Mouse (Mus musculus): ENCODE data around the gene Numbl. TPM values are rescaled to one million over a fixed set of nuclear protein-coding genes. Genes with fewer than 3 reads are reported as not detected.

Numbl gene
- 21.1 and 22.5 TPM in 2 replicates for polyA plus RNA-seq (2015; fragmentation: Nextera tagmentation; extraction: Ambion mirVana)

DNA sequence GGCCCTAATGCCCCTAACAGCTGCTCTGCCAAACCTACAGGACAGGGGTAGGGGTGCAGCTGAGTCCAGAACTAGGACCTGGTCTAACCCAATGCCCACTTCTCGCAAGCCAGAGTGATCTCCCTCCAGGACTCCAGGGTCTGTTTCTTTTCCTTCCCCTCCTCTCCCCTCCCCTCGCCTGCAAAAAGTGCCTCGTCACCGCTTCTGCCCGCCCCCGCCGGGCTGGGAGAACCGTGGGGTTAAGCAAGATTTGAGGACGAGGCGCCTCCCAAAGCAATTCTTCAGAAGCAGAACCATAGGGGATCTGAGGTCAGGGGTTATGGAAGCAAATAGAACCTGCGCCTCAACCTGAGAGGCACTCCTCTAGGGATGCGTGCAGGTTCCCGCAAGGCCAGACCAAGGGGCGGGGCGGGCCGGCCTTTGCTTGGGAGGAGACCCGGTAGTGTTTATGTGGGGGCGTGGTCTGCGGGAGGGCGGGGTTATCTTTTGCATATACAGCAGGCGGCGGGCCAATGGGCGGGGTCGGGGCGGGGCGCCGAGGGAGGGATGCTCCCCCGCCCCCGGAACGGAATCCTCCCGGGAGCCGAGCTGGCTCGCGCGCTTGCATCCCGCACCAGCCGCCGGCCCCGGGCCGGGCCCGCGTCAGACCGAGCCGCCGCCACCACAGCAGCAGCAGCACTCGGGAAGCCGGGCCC lies at the start of gene Numbl:
Numbl (plus strand) TSS at position 229 of the 695 bp plus-strand sequence.

DNA sequence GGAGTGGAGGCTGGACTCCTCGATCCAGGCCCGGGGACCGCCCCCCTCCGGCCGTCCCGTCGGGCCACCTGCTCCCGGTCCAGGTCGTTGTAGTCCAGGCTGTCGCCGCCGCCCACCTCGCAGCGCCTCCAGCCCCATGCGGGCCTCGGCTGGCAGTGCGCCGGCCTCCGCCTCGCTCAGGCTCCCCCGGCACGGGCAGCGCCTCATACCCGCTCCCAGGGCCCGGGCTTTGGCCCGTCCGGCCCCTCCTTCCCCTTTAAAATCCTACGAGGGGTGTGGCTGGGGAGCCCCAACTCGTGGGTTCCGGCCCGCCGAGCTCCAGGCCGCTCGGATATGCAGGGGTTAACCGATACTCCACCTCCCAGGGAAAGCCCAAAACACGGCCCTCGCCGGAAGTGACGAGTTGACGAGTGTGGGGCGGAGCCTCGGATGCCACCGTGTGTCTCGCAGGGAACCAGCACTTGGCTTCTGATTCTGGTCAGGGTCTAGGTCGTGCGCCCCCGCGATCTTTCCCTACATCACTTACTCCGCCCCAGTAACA lies 29.9 kb upstream of the Numbl start, which contains the start of gene Itpkc:
Itpkc (minus strand) TSS at position 381 of the 541 bp plus-strand sequence.

DNA sequence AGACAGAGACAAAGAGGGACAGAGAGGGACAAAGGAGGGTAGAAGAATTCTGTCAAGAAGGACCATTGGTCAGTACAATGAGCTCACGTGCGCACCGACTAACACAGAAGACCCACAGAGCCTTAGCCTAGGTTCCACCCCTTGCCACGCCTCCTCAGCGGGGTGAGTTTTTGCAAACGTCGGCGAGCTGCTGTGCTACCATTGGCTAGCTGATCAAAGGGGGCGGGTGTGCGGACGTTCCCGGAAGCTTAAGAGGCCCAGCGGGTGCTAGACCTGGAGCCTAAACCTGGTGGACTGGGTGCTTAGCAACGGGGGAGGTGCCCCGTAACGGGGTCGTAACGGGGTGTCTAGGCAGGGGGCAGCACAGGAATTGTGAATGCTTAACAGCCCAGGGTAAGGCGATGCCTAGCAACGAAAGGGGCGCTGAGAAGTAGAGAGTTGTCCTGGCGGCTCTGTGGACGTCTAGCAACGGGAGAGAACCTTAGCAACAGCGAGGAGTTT lies 25.4 kb upstream of the Numbl start, which contains the start of gene Coq8b:
Coq8b (plus strand) TSS at position 243 of the 501 bp plus-strand sequence.

Other genes starting within 250 kb of the Numbl start
- not detected in 2 replicates for gene Cyp2a12, start 229.4 kb upstream of the Numbl start, polyA plus RNA-seq (2015; fragmentation: Nextera tagmentation; extraction: Ambion mirVana)
- 1.2 TPM in 2 replicates for gene Cyp2f2, start 138.5 kb upstream of the Numbl start, polyA plus RNA-seq (2015; fragmentation: Nextera tagmentation; extraction: Ambion mirVana)
- not detected in 2 replicates for gene Cyp2t4, start 104.7 kb upstream of the Numbl start, polyA plus RNA-seq (2015; fragmentation: Nextera tagmentation; extraction: Ambion mirVana)
- 51.9 and 54.2 TPM in 2 replicates for gene Egln2, start 91.6 kb upstream of the Numbl start, polyA plus RNA-seq (2015; fragmentation: Nextera tagmentation; extraction: Ambion mirVana)
- 78.5 and 84.2 TPM in 2 replicates for gene Rab4b, start 79.5 kb upstream of the Numbl start, polyA plus RNA-seq (2015; fragmentation: Nextera tagmentation; extraction: Ambion mirVana)
- not detected in 2 replicates for gene Gm21983, start 77.3 kb upstream of the Numbl start, polyA plus RNA-seq (2015; fragmentation: Nextera tagmentation; extraction: Ambion mirVana)
- gene Mia, start 77.3 kb upstream of the Numbl start, polyA plus RNA-seq (2015; fragmentation: Nextera tagmentation; extraction: Ambion mirVana): 0.49 and 0.75 TPM in 2 replicates
- gene BC024978, start 62.7 kb upstream of the Numbl start, polyA plus RNA-seq (2015; fragmentation: Nextera tagmentation; extraction: Ambion mirVana): 2.2 and 2.4 TPM in 2 replicates
- gene Snrpa, start 62.2 kb upstream of the Numbl start, polyA plus RNA-seq (2015; fragmentation: Nextera tagmentation; extraction: Ambion mirVana): 88.1 and 89.0 TPM in 2 replicates
- 3.4 and 3.6 TPM in 2 replicates for gene Itpkc, start 29.8 kb upstream of the Numbl start, polyA plus RNA-seq (2015; fragmentation: Nextera tagmentation; extraction: Ambion mirVana)
- gene Coq8b, start 25.4 kb upstream of the Numbl start, polyA plus RNA-seq (2015; fragmentation: Nextera tagmentation; extraction: Ambion mirVana): 13.0 and 14.1 TPM in 2 replicates
- gene Ltbp4, start 79.3 kb downstream of the Numbl start, polyA plus RNA-seq (2015; fragmentation: Nextera tagmentation; extraction: Ambion mirVana): 100 and 115 TPM in 2 replicates
- gene Shkbp1, start 97.6 kb downstream of the Numbl start, polyA plus RNA-seq (2015; fragmentation: Nextera tagmentation; extraction: Ambion mirVana): 26.1 and 28.3 TPM in 2 replicates
- 0.51 and 1.5 TPM in 2 replicates for gene Gm20479, start 99.0 kb downstream of the Numbl start, polyA plus RNA-seq (2015; fragmentation: Nextera tagmentation; extraction: Ambion mirVana)
- 0.37 and 0.46 TPM in 2 replicates for gene Sptbn4, start 189.3 kb downstream of the Numbl start, polyA plus RNA-seq (2015; fragmentation: Nextera tagmentation; extraction: Ambion mirVana)
- gene Blvrb, start 189.5 kb downstream of the Numbl start, polyA plus RNA-seq (2015; fragmentation: Nextera tagmentation; extraction: Ambion mirVana): 50.0 and 67.3 TPM in 2 replicates
- 19.5 and 22.0 TPM in 2 replicates for gene Sertad3, start 215.3 kb downstream of the Numbl start, polyA plus RNA-seq (2015; fragmentation: Nextera tagmentation; extraction: Ambion mirVana)
- 53.6 and 59.8 TPM in 2 replicates for gene Sertad1, start 228.5 kb downstream of the Numbl start, polyA plus RNA-seq (2015; fragmentation: Nextera tagmentation; extraction: Ambion mirVana)
- 4.2 and 5.3 TPM in 2 replicates for gene Prx, start 240.9 kb downstream of the Numbl start, polyA plus RNA-seq (2015; fragmentation: Nextera tagmentation; extraction: Ambion mirVana)